ENCODE assay signal across 28 mouse cellular contexts in genomic region chr2:72082846-72083245, GRCm38 (mm10).
DNase-seq lines count a peak whose midpoint lies in the region; ATAC-seq and TF ChIP-seq lines count a peak whose summit lies in the region.
"Had no signal": no experiment of that assay in that cellular context is flagged by ENCODE, and none has a peak within 500 bp of the region (broad histone marks: within the 10 kb centered on the region; RNA-seq: fewer than 3 reads in every experiment).

No protein-coding gene starts in this region.

- H3K4me3 ChIP-seq in thymus, adult 2 months (ENCODE audit: control insufficient read depth, insufficient read depth, low read length), result no peak overlapping the region
- H3K4me3 ChIP-seq in hindbrain, embryonic 11.5 days (ENCODE audit: low read depth, low read length), result no peak overlapping the region
- H3K4me3 ChIP-seq in kidney, embryonic 16.5 days (ENCODE audit: low read length), result no peak overlapping the region
- H3K4me3 ChIP-seq: embryonic facial prominence, embryonic 10.5 days; embryonic facial prominence, embryonic 15.5 days; gastrocnemius, adult 2 months; heart, adult 2 months; heart, embryonic 12.5 days; hindbrain, embryonic 15.5 days; liver, embryonic 15.5 days; midbrain, embryonic 10.5 days; midbrain, embryonic 15.5 days; neural tube, embryonic 12.5 days had no signal

- no peak overlapping the region for H3K4me2 ChIP-seq in hindbrain, embryonic 11.5 days (replicated peaks; ENCODE audit: low read depth, low read length)
- no peak overlapping the region for H3K4me2 ChIP-seq in kidney, embryonic 16.5 days (replicated peaks; ENCODE audit: low read depth, low read length)
- H3K4me2 ChIP-seq: embryonic facial prominence, embryonic 15.5 days; heart, embryonic 12.5 days; hindbrain, embryonic 15.5 days; liver, embryonic 15.5 days; lung, embryonic 14.5 days; midbrain, embryonic 15.5 days; neural tube, embryonic 12.5 days had no signal

- peak overlapping the region; percentile 33; the same call in 1 of the 2 replicates for H3K27ac ChIP-seq in thymus, adult 2 months (ENCODE audit: control insufficient read depth, insufficient read depth, low read length)
- H3K27ac ChIP-seq in hindbrain, embryonic 11.5 days (ENCODE audit: low read depth, low read length), result no peak overlapping the region
- no peak overlapping the region for H3K27ac ChIP-seq in kidney, embryonic 16.5 days (ENCODE audit: low read length)
- H3K27ac ChIP-seq: embryonic facial prominence, embryonic 10.5 days; embryonic facial prominence, embryonic 15.5 days; gastrocnemius, adult 2 months; heart, adult 2 months; hindbrain, embryonic 15.5 days; liver, embryonic 15.5 days; midbrain, embryonic 10.5 days; midbrain, embryonic 15.5 days; neural tube, embryonic 12.5 days had no signal

- TF ChIP-seq POLR2A in thymus, adult 2 months (IDR thresholded peaks at IDR 0.05; ENCODE audit: control insufficient read depth, extremely low read depth, insufficient read depth, low read length, poor library complexity), result no peak

- H3K27me3 ChIP-seq in thymus, adult 2 months (ENCODE audit: control insufficient read depth, insufficient read depth, low read length), result no peaks in the 10 kb centered on the region
- H3K27me3 ChIP-seq in hindbrain, embryonic 11.5 days (ENCODE audit: control insufficient read depth, insufficient read depth, low read length), result no peaks in the 10 kb centered on the region
- no peaks in the 10 kb centered on the region for H3K27me3 ChIP-seq in kidney, embryonic 16.5 days (ENCODE audit: insufficient read depth, low read length)
- H3K27me3 ChIP-seq: CH12.LX; embryonic facial prominence, embryonic 15.5 days; heart, embryonic 12.5 days; hindbrain, embryonic 15.5 days; liver, embryonic 15.5 days; midbrain, embryonic 15.5 days; neural tube, embryonic 12.5 days had no signal

- 8% methylated on average over 4 of the region's 4 CpGs for WGBS in thymus, adult 2 months
- 92% methylated on average over 4 of the region's 4 CpGs for WGBS in hindbrain, embryonic 11.5 days
- 87% methylated on average over 4 of the region's 4 CpGs for WGBS in kidney, embryonic 16.5 days

- ATAC-seq in hindbrain, embryonic 11.5 days (ENCODE audit: low FRiP score), result no peak
- no peak for ATAC-seq in kidney, embryonic 16.5 days (ENCODE audit: low FRiP score, low TSS enrichment)
- ATAC-seq: forebrain, embryonic 14.5 days; midbrain, embryonic 15.5 days had no signal

- no peak for TF ChIP-seq CTCF in thymus, adult 2 months (IDR thresholded peaks at IDR 0.05; ENCODE audit: borderline replicate concordance, control insufficient read depth, extremely low read depth, insufficient read depth, low read length, poor library complexity)

- peaks cover 16% of the 10 kb centered on the region for H3K4me1 ChIP-seq in thymus, adult 2 months (replicated peaks; ENCODE audit: control insufficient read depth, insufficient read depth, low read length)
- H3K4me1 ChIP-seq in hindbrain, embryonic 11.5 days (replicated peaks; ENCODE audit: control insufficient read depth, insufficient read depth, low read length), result no peaks in the 10 kb centered on the region
- no peaks in the 10 kb centered on the region for H3K4me1 ChIP-seq in kidney, embryonic 16.5 days (ENCODE audit: insufficient read depth, low read length)
- H3K4me1 ChIP-seq: embryonic facial prominence, embryonic 15.5 days; liver, embryonic 15.5 days; midbrain, embryonic 10.5 days; midbrain, embryonic 15.5 days had no signal

- no peak overlapping the region for H3K9ac ChIP-seq in hindbrain, embryonic 11.5 days (ENCODE audit: low read depth, low read length)
- H3K9ac ChIP-seq in kidney, embryonic 16.5 days (replicated peaks; ENCODE audit: low read length), result no peak overlapping the region
- H3K9ac ChIP-seq: embryonic facial prominence, embryonic 15.5 days; heart, embryonic 12.5 days; hindbrain, embryonic 15.5 days; liver, embryonic 15.5 days; lung, embryonic 14.5 days; midbrain, embryonic 15.5 days; neural tube, embryonic 12.5 days had no signal

- peak; percentile 30 for DNase-seq in CD4-positive helper T cell, adult 2 months (ENCODE audit: low read depth, low spot score)
- DNase-seq in T-cell, adult 2 months (ENCODE audit: low spot score), result peak; percentile 26
- DNase-seq in thymus, adult 2 months, result peak; percentile 55
- peak; percentile 48 to 70 for DNase-seq in thymus, postnatal 36 days
- no peak for DNase-seq in hindbrain, embryonic 11.5 days (ENCODE audit: low spot score)
- DNase-seq in lung, postnatal 4 days, result no peak
- DNase-seq: adrenal gland, postnatal 10 days; cerebellum, adult 8-10 months; cerebellum, postnatal 25 days; gastrocnemius, adult 2 months; gastrocnemius, postnatal 36 days; heart, adult 2 months; kidney, adult 2 months; kidney, postnatal 10 days; layer of hippocampus, adult 9-11 months; lung, embryonic 14.5 days; lung, postnatal 14 days had no signal

- no peaks in the 10 kb centered on the region for H3K9me3 ChIP-seq in hindbrain, embryonic 11.5 days (ENCODE audit: control insufficient read depth, low read length)
- H3K9me3 ChIP-seq in kidney, embryonic 16.5 days (ENCODE audit: low read length), result no peaks in the 10 kb centered on the region
- H3K9me3 ChIP-seq: embryonic facial prominence, embryonic 10.5 days; embryonic facial prominence, embryonic 15.5 days; heart, embryonic 12.5 days; hindbrain, embryonic 15.5 days; liver, embryonic 15.5 days; midbrain, embryonic 10.5 days; midbrain, embryonic 15.5 days; neural tube, embryonic 12.5 days had no signal

- no peaks in the 10 kb centered on the region for H3K36me3 ChIP-seq in thymus, adult 2 months (ENCODE audit: control insufficient read depth, insufficient read depth, low read length)
- H3K36me3 ChIP-seq in hindbrain, embryonic 11.5 days (ENCODE audit: control insufficient read depth, insufficient read depth, low read length), result no peaks in the 10 kb centered on the region
- H3K36me3 ChIP-seq in kidney, embryonic 16.5 days (ENCODE audit: insufficient read depth, low read length), result no peaks in the 10 kb centered on the region
- H3K36me3 ChIP-seq: embryonic facial prominence, embryonic 10.5 days; embryonic facial prominence, embryonic 15.5 days; heart, embryonic 12.5 days; hindbrain, embryonic 15.5 days; liver, embryonic 15.5 days; midbrain, embryonic 10.5 days; midbrain, embryonic 15.5 days; neural tube, embryonic 12.5 days had no signal

Comparison
In these comparisons a context has a peak if more than half of its experiments do, and no peak if none do; other contexts are left out.
1. DNase-seq: peak in CD4-positive helper T cell, adult 2 months (single experiment), T-cell, adult 2 months (single experiment), thymus, adult 2 months (single experiment) and thymus, postnatal 36 days (2 of 2); none in hindbrain, embryonic 11.5 days (single experiment) and lung, postnatal 4 days (0 of 2).